Mouse (Mus musculus) limb, embryonic 14.5 days (tissue): ENCODE measurements around the gene Plcb4. TPM values are rescaled to one million over a fixed set of nuclear protein-coding genes. Genes with fewer than 3 reads are reported as not detected.

Experiments used
- ATAC-seq: fragments of 200-750 bp; cut with Nextera tagmentation; 2 replicates; pipeline ENCODE4 v1.8.0; 2017; ENCODE audit warnings: low read depth, moderate number of reproducible peaks, moderate TSS enrichment; ENCODE audit not compliant: low FRiP score
- DNase-seq: peaks from one replicate; pipeline ENCODE4 v3.0.0-alpha.2; 2015; ENCODE audit warnings: low spot score
- H3K27ac ChIP-seq: fragments of 300-500 bp; sonication (generic); replicated peaks from 2 replicates; pipeline ENCODE4 v1.5.1; 2014; ENCODE audit warnings: low read depth, mild to moderate bottlenecking, low read length, moderate library complexity, mixed read lengths
- H3K27me3 ChIP-seq: fragments of 300-500 bp; sonication (generic); 2 replicates; pipeline ENCODE4 v1.6.1; 2014; ENCODE audit warnings: low read length, mixed read lengths; ENCODE audit not compliant: control insufficient read depth, insufficient read depth
- H3K36me3 ChIP-seq: fragments of 300-500 bp; sonication (generic); 2 replicates; pipeline ENCODE4 v1.6.1; 2014; ENCODE audit warnings: mild to moderate bottlenecking, low read length, moderate library complexity, mixed read lengths; ENCODE audit not compliant: control insufficient read depth, insufficient read depth
- H3K4me1 ChIP-seq: fragments of 300-500 bp; sonication (generic); 2 replicates; pipeline ENCODE4 v1.6.1; 2014; ENCODE audit warnings: antibody characterized with exemption, low read length, mixed read lengths; ENCODE audit not compliant: control insufficient read depth, insufficient read depth
- H3K4me2 ChIP-seq: fragments of 300-500 bp; sonication (generic); replicated peaks from 2 replicates; pipeline ENCODE4 v1.6.1; 2014; ENCODE audit warnings: low read depth, mild to moderate bottlenecking, low read length, moderate library complexity; ENCODE audit not compliant: severe bottlenecking
- H3K4me3 ChIP-seq: fragments of 300-500 bp; sonication (generic); replicated peaks from 2 replicates; pipeline ENCODE4 v1.5.1; 2014; ENCODE audit warnings: low read length
- H3K9ac ChIP-seq: fragments of 300-500 bp; sonication (generic); 2 replicates; pipeline ENCODE4 v1.6.1; 2014; ENCODE audit warnings: mild to moderate bottlenecking, low read depth, low read length, moderate library complexity; ENCODE audit not compliant: severe bottlenecking
- H3K9me3 ChIP-seq: fragments of 300-500 bp; sonication (generic); 2 replicates; pipeline ENCODE4 v1.6.1; 2016; ENCODE audit warnings: low read length; ENCODE audit not compliant: control insufficient read depth
- POLR2A ChIP-seq: fragments of 200-500 bp; IDR thresholded peaks from 2 replicates; pipeline ENCODE4 v1.8.0; 2012; ENCODE audit warnings: inconsistent platforms, mild to moderate bottlenecking, moderate library complexity, borderline replicate concordance; ENCODE audit not compliant: insufficient read depth, insufficient read length; ENCODE audit errors: extremely low read depth
- WGBS: fragments of 180-500 bp; shearing (Covaris S2); extraction: QIAGEN DNeasy Blood & Tissue Kit; methylation state at CpG from one replicate; pipeline ENCODE4 v1.1.7; 2014; 5-methylcytosine and 5-hydroxymethylcytosine counted together
- polyA plus RNA-seq, 2 experiments: library from polyadenylated mRNA; depleted of rRNA in 1 of 2; stranded (reverse) in 1 of 2; unstranded in 1 of 2; fragments of >200 nt; fragmentation: Nextera tagmentation in 1 of 2; extraction: Ambion mirVana in 1 of 2; gene quantifications; 2 replicates each; pipeline versions ENCODE4 v1.2.1 to v1.2.3; 2012 to 2014

Gene Plcb4
- polyA plus RNA-seq, 2 experiments = 13.1 to 23.1 TPM

GRCm38 (mm10) chr2:135856826-135857225 lies 198.0 kb downstream of the Plcb4 start:
- no peak for DNase-seq
- TF ChIP-seq POLR2A = no peak
- Histone ChIP-seq H3K27me3 (no peaks in the 10 kb centered on the region), H3K4me3 (no peak overlapping the region), H3K27ac (no peak overlapping the region), H3K9ac (no peak overlapping the region), H3K4me1 (no peaks in the 10 kb centered on the region), H3K4me2 (no peak overlapping the region), H3K36me3 (no peaks in the 10 kb centered on the region), H3K9me3 (no peaks in the 10 kb centered on the region)
- no peak for ATAC-seq
- WGBS = 94% methylated on average over 2 of the region's 2 CpGs

- Histone ChIP-seq H3K4me3 (no peak overlapping the region), H3K27me3 (no peaks in the 10 kb centered on the region), H3K4me2 (no peak overlapping the region), H3K9ac (no peak overlapping the region), H3K4me1 (peaks cover 9% of the 10 kb centered on the region; the same call in 1 of the 2 replicates), H3K36me3 (no peaks in the 10 kb centered on the region), H3K9me3 (no peaks in the 10 kb centered on the region), H3K27ac (no peak overlapping the region)
- no peak for DNase-seq
- TF ChIP-seq POLR2A = no peak
- no peak for ATAC-seq
- 76% methylated on average over 8 of the region's 8 CpGs for WGBS
These were observed 203.0 kb downstream of the Plcb4 start for GRCm38 (mm10) chr2:135861531-135862488.

- no peaks in the 10 kb centered on the region for H3K9me3 ChIP-seq
- TF ChIP-seq POLR2A = no peak
- ATAC-seq (no peak), DNase-seq (no peak)
- H3K27ac ChIP-seq = no peak overlapping the region
- 76% methylated on average over 5 of the region's 5 CpGs for WGBS
- no peaks in the 10 kb centered on the region for H3K36me3 ChIP-seq
- no peaks in the 10 kb centered on the region for H3K27me3 ChIP-seq
- no peak overlapping the region for H3K4me2 ChIP-seq
- no peak overlapping the region for H3K9ac ChIP-seq
- H3K4me3 ChIP-seq = no peak overlapping the region
- H3K4me1 ChIP-seq = peaks cover 12% of the 10 kb centered on the region; the same call in 1 of the 2 replicates
These were observed 203.9 kb downstream of the Plcb4 start for GRCm38 (mm10) chr2:135862489-135863390.

DNA sequence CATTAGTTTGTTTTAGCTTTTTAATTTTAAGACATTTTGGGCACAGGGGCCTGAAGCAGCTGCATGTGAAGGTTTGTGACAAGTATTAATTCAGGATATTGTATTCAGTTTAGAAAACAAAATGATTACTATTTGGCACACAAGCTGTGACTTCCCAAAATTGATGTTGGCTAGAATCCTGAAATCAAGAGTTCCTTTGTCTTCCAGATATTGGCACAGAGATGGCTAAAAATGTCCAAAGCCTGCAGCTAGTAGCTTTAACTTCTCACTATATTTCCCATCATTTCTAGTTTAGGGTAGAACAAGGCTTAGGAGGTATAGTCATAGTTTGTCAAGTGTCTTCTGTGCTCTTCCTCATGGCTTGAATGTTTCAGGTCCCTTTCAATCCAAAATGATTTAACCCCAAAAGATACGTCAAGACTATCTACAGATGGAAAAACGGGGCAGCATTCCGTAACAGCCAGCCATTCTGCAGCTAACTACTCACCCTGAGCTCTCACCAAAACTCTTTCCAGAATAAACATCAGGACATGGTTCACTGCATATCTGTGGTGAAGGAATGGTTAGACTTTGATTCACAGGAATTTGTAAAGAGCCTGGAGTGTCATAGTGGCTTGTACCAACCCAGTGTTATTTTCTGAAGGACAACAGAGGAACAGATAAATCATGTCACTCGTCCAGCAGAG lies 204.7 kb downstream of the Plcb4 start:
- no peak overlapping the region for H3K27ac ChIP-seq
- H3K9ac ChIP-seq = no peak overlapping the region
- H3K36me3 ChIP-seq = no peaks in the 10 kb centered on the region
- no peak overlapping the region for H3K4me3 ChIP-seq
- no peak for ATAC-seq
- no peaks in the 10 kb centered on the region for H3K27me3 ChIP-seq
- H3K4me1 ChIP-seq = peaks cover 12% of the 10 kb centered on the region; the same call in 1 of the 2 replicates
- no peak for DNase-seq
- no peak for TF ChIP-seq POLR2A
- no peaks in the 10 kb centered on the region for H3K9me3 ChIP-seq
- H3K4me2 ChIP-seq = no peak overlapping the region
- WGBS = 79% methylated on average over 4 of the region's 4 CpGs

DNA sequence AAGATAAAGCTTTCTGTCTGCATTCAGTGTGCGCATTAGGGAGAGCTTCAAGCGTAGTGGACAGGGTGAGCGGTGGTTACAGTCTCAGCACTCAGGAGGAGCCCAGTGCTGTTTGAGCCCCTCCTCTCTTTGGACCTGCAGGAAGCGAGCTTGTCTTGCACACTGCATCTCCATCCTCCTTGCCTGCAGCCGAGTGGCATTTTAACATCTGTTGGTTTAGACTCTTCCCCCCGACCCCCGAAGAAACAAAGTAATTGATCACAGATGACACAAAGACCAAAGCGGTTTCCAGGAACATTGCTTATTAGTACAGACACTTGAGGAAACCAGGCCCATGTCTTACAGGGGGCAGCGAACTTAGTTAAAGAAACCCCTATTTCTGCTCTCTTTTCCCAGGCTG lies 207.6 kb downstream of the Plcb4 start:
- ATAC-seq (no peak), DNase-seq (peak; percentile 25)
- Histone ChIP-seq H3K4me3 (no peak overlapping the region), H3K27ac (no peak overlapping the region), H3K27me3 (no peaks in the 10 kb centered on the region), H3K9ac (no peak overlapping the region), H3K9me3 (no peaks in the 10 kb centered on the region), H3K4me1 (peaks cover 12% of the 10 kb centered on the region; the same call in 1 of the 2 replicates), H3K4me2 (no peak overlapping the region), H3K36me3 (no peaks in the 10 kb centered on the region)
- WGBS = 16% methylated on average over 9 of the region's 9 CpGs
- TF ChIP-seq POLR2A = no peak
